Mouse (Mus musculus): ENCODE results near the gene Bicral. TPM values are rescaled to one million over a fixed set of nuclear protein-coding genes. Genes with fewer than 3 reads are reported as not detected.

Bicral gene
- polyA plus RNA-seq, 2 experiments: 5.4 to 17.7 TPM

DNA sequence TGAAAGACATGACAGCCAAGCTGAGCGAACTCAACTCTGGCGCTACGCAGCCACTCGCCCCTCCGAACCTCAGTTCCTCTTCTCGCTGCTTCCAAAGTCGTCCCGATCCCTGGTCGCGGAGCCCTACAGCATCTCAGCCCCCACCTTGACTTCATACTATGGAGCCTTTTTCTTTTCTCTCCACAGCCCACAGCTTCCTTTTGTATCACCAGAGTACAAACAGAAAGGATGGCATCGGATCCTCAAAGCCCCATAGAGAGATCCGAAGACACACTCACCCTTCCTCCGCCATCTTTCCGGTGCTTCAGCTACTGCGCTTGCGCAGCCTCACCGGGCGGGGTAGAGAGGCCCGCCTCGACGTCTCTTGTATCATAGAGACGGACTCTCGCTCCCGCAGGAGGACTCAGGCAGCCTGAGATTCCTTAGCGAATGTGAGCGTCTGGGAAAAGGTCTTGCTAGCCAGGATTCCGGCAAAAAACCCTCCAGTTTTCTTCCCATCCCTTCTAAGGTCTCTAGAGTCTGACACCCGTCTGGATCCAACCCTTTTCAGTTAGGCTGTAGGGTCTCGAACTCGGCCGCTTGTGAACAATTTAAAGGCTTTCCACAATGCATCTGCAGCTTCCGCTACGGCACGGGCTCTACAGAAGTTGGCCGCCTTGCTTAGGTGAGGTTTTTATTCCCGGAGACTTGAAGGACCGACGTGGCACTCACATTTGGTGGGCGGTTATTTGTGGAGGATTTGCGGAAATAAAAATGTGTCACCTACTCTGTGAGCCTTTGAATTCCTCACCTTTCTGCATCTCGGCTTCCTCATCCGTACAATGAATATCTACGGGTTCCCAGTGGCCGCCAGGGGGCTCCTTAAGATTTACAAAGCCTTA is 75.7 kb downstream of the Bicral start, which contains the start of gene Rpl7l1:
Gene Rpl7l1 (minus strand): TSS at position 332 of the 881 bp plus-strand sequence.
- Histone ChIP-seq H3K36me3 (ENCODE audit: control insufficient read depth, insufficient read depth, low read length) (peaks cover 32% of the 10 kb centered on the region), H3K9ac (ENCODE audit: low read depth, low read length, severe bottlenecking) (peak within 1 kb of the TSS; percentile 74), H3K4me1 (ENCODE audit: control insufficient read depth, insufficient read depth, low read length) (peaks cover 5% of the 10 kb centered on the region; the same call in 1 of the 2 replicates), H3K4me3 (replicated peaks; ENCODE audit: low read length) (peak within 1 kb of the TSS; percentile 71), H3K9me3 (ENCODE audit: control insufficient read depth, low read length) (no peaks in the 10 kb centered on the region), H3K27ac (replicated peaks; ENCODE audit: low read depth, low read length) (peak within 1 kb of the TSS; percentile 92), H3K27me3 (ENCODE audit: control insufficient read depth, insufficient read depth, low read length) (no peaks in the 10 kb centered on the region), H3K4me2 (replicated peaks; ENCODE audit: low read depth, low read length, severe bottlenecking) (peak within 1 kb of the TSS; percentile 56)
- peak; percentile 91; the same call in 1 of the 2 replicates for TF ChIP-seq POLR2A (IDR thresholded peaks at IDR 0.05; ENCODE audit: borderline replicate concordance, extremely low read depth, insufficient read depth, insufficient read length)
- DNase-seq (ENCODE audit: low spot score) (peak; percentile 97), ATAC-seq (ENCODE audit: low FRiP score, low read depth) (peak; percentile 95)
- WGBS: 1% methylated on average over 44 of the region's 44 CpGs

- Histone ChIP-seq H3K4me2 (replicated peaks; ENCODE audit: low read depth, low read length, severe bottlenecking) (peak overlapping the region; percentile 56), H3K27me3 (ENCODE audit: control insufficient read depth, insufficient read depth, low read length) (no peaks in the 10 kb centered on the region), H3K9ac (ENCODE audit: low read depth, low read length, severe bottlenecking) (peak overlapping the region; percentile 74), H3K4me1 (ENCODE audit: control insufficient read depth, insufficient read depth, low read length) (peaks cover 5% of the 10 kb centered on the region; the same call in 1 of the 2 replicates), H3K27ac (replicated peaks; ENCODE audit: low read depth, low read length) (peak overlapping the region; percentile 92), H3K9me3 (ENCODE audit: control insufficient read depth, low read length) (no peaks in the 10 kb centered on the region), H3K4me3 (replicated peaks; ENCODE audit: low read length) (peak overlapping the region; percentile 71), H3K36me3 (ENCODE audit: control insufficient read depth, insufficient read depth, low read length) (peaks cover 39% of the 10 kb centered on the region)
- ATAC-seq (ENCODE audit: low FRiP score, low read depth): peak; percentile 1; the same call in 1 of the 2 replicates
- DNase-seq (ENCODE audit: low spot score): no peak
- 2% methylated on average over 11 of the region's 11 CpGs for WGBS
- no peak for TF ChIP-seq POLR2A (IDR thresholded peaks at IDR 0.05; ENCODE audit: borderline replicate concordance, extremely low read depth, insufficient read depth, insufficient read length)
Measured at GRCm38 (mm10) chr17:46781876-46782275, 76.4 kb downstream of the Bicral start.

DNA sequence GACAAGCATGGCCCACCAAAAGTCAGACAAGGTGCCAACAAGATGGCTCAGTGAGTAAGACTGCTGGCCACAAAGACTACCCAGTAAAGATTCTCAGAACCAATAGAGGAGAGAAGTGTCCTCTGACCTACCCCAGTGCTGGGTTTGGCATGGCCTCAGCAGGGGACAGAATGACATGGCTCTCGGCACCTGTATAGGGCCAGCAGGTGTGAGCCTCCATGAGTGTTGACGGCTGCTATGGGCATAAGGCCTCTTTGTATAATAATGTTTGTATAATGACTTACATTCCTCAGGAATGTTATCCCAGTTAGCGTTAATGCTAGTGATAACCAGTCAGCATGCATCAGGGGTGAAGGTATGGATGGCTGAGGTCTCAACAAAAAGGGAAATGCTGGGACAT is 82.2 kb downstream of the Bicral start:
- H3K27ac ChIP-seq (replicated peaks; ENCODE audit: low read depth, low read length): no peak overlapping the region
- no peak overlapping the region for H3K4me2 ChIP-seq (replicated peaks; ENCODE audit: low read depth, low read length, severe bottlenecking)
- no peak for TF ChIP-seq POLR2A (IDR thresholded peaks at IDR 0.05; ENCODE audit: borderline replicate concordance, extremely low read depth, insufficient read depth, insufficient read length)
- ATAC-seq (ENCODE audit: low FRiP score, low read depth) (no peak), DNase-seq (ENCODE audit: low spot score) (no peak)
- H3K27me3 ChIP-seq (ENCODE audit: control insufficient read depth, insufficient read depth, low read length): no peaks in the 10 kb centered on the region
- WGBS: 90% methylated on average over 3 of the region's 3 CpGs
- H3K4me1 ChIP-seq (ENCODE audit: control insufficient read depth, insufficient read depth, low read length): peaks cover 10% of the 10 kb centered on the region
- H3K9me3 ChIP-seq (ENCODE audit: control insufficient read depth, low read length): no peaks in the 10 kb centered on the region
- no peak overlapping the region for H3K4me3 ChIP-seq (replicated peaks; ENCODE audit: low read length)
- H3K36me3 ChIP-seq (ENCODE audit: control insufficient read depth, insufficient read depth, low read length): peaks cover 61% of the 10 kb centered on the region
- H3K9ac ChIP-seq (ENCODE audit: low read depth, low read length, severe bottlenecking): no peak overlapping the region

DNA sequence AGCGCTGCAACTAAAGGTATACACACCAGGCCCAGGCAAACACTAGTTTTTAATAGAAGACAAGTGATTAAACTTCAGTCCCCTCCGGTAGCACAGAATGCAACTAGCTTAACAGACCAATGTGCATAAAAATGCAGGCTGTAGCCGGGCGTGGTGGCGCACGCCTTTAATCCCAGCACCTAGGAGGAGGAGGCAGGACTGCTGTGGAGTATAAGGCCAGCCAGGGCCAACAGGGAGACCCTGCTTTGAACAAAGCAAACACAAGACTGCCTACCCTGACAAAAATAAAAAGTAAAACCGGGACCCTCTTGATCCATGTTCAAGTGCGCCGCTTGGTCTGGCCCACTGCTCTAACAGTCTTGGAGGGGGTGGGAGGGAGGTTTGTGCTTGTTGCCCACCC is 83.2 kb downstream of the Bicral start:
- no peak overlapping the region for H3K4me2 ChIP-seq (replicated peaks; ENCODE audit: low read depth, low read length, severe bottlenecking)

DNA sequence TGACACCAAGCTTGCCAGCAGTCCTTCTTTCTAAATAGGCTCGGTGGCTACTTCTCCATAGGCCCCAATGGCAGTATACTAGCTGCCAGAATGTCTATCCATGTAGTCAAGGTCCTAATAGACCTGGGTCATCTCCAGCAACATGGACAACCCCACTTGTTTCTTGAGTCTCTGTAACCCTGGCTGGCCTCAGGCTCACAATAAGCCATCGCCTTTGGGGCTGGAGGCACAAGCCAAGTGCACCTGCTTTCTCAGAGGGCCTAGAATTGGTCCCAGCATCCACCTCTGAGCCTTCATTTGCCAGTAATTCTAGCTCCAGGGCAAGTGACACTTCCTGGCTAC is 84.2 kb downstream of the Bicral start:
- H3K36me3 ChIP-seq (ENCODE audit: control insufficient read depth, insufficient read depth, low read length): peaks cover 44% of the 10 kb centered on the region
- ATAC-seq (ENCODE audit: low FRiP score, low read depth) (no peak), DNase-seq (ENCODE audit: low spot score) (no peak)
- no peaks in the 10 kb centered on the region for H3K9me3 ChIP-seq (ENCODE audit: control insufficient read depth, low read length)
- no peaks in the 10 kb centered on the region for H3K27me3 ChIP-seq (ENCODE audit: control insufficient read depth, insufficient read depth, low read length)
- H3K4me3 ChIP-seq (replicated peaks; ENCODE audit: low read length): no peak overlapping the region
- H3K9ac ChIP-seq (ENCODE audit: low read depth, low read length, severe bottlenecking): no peak overlapping the region
- no peak for TF ChIP-seq POLR2A (IDR thresholded peaks at IDR 0.05; ENCODE audit: borderline replicate concordance, extremely low read depth, insufficient read depth, insufficient read length)
- WGBS: 50% methylated on average over 2 of the region's 2 CpGs
- peaks cover 10% of the 10 kb centered on the region for H3K4me1 ChIP-seq (ENCODE audit: control insufficient read depth, insufficient read depth, low read length)
- H3K4me2 ChIP-seq (replicated peaks; ENCODE audit: low read depth, low read length, severe bottlenecking): peak overlapping the region; percentile 58; the same call in 1 of the 2 replicates
- H3K27ac ChIP-seq (replicated peaks; ENCODE audit: low read depth, low read length): no peak overlapping the region

More for the DNA sequence above, 83.2 kb downstream of the Bicral start:
- 92% methylated on average over 9 of the region's 9 CpGs for WGBS
- ATAC-seq (ENCODE audit: low FRiP score, low read depth): no peak
- Histone ChIP-seq H3K27ac (replicated peaks; ENCODE audit: low read depth, low read length) (no peak overlapping the region), H3K9me3 (ENCODE audit: control insufficient read depth, low read length) (no peaks in the 10 kb centered on the region), H3K36me3 (ENCODE audit: control insufficient read depth, insufficient read depth, low read length) (peaks cover 53% of the 10 kb centered on the region), H3K4me3 (replicated peaks; ENCODE audit: low read length) (no peak overlapping the region), H3K9ac (ENCODE audit: low read depth, low read length, severe bottlenecking) (no peak overlapping the region), H3K4me1 (ENCODE audit: control insufficient read depth, insufficient read depth, low read length) (peaks cover 10% of the 10 kb centered on the region), H3K27me3 (ENCODE audit: control insufficient read depth, insufficient read depth, low read length) (no peaks in the 10 kb centered on the region)
- TF ChIP-seq POLR2A (IDR thresholded peaks at IDR 0.05; ENCODE audit: borderline replicate concordance, extremely low read depth, insufficient read depth, insufficient read length): no peak
- no peak for DNase-seq (ENCODE audit: low spot score)
